In the genomic region with DNA sequence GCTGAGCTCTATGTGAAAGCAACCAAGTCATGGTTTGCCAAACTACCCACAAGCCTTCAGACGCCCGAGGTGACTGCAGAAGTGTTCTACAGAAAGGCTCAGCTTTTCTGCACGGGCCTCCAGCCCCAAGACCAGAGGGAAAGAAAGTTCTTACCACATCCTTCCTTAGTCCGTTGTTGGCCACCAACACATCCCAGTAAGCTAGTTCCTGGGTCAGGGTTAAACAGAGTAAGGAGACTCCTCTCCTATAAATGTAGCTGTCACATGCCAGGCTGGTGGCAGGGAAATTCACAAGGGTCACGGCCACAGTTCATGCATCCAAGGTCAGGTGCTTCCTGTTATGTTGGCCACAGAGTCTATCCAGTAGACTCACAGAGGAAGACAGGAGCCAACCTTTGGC, we compare ENCODE assay signal across 10 mouse cellular contexts. TPM values are rescaled to one million over a fixed set of nuclear protein-coding genes. Genes with fewer than 3 reads are reported as not detected.
DNase-seq lines count a peak whose midpoint lies in the region; ATAC-seq lines count a peak whose summit lies in the region.
"Had no signal": no experiment of that assay in that cellular context is flagged by ENCODE, and none has a peak within 500 bp of the region (broad histone marks: within the 10 kb centered on the region; RNA-seq: fewer than 3 reads in every experiment).

No protein-coding gene starts in this region.

- no peak overlapping the region for H3K27ac ChIP-seq in hindbrain, embryonic 11.5 days (ENCODE audit: low read depth, low read length)
- H3K27ac ChIP-seq: hindbrain, embryonic 15.5 days; midbrain, embryonic 15.5 days had no signal

- no peak overlapping the region for H3K4me3 ChIP-seq in hindbrain, embryonic 11.5 days (ENCODE audit: low read depth, low read length)
- H3K4me3 ChIP-seq: hindbrain, embryonic 15.5 days; midbrain, embryonic 15.5 days had no signal

- H3K9ac ChIP-seq in hindbrain, embryonic 11.5 days (ENCODE audit: low read depth, low read length): no peak overlapping the region
- H3K9ac ChIP-seq: hindbrain, embryonic 15.5 days; midbrain, embryonic 15.5 days had no signal

- 0 out of 2 replicates have a peak, but pooled peaks cover 6% of the 10 kb centered on the region for H3K36me3 ChIP-seq in hindbrain, embryonic 11.5 days (ENCODE audit: control insufficient read depth, insufficient read depth, low read length)
- H3K36me3 ChIP-seq: midbrain, embryonic 15.5 days had no signal

- no peaks in the 10 kb centered on the region for H3K9me3 ChIP-seq in hindbrain, embryonic 11.5 days (ENCODE audit: control insufficient read depth, low read length)
- H3K9me3 ChIP-seq: hindbrain, embryonic 15.5 days; midbrain, embryonic 15.5 days had no signal

- WGBS in hindbrain, embryonic 11.5 days: 93% methylated on average over 5 of the region's 5 CpGs

- peak; percentile 21 for DNase-seq in kidney, adult 18-20 months
- no peak for DNase-seq in kidney, postnatal 10 days
- DNase-seq in adrenal gland, postnatal 25 days: peak; percentile 46
- peak; percentile 60 for DNase-seq in kidney, adult 9 months
- peak; percentile 57 for DNase-seq in naive thymus-derived CD4-positive, alpha-beta T cell, adult 2 months (ENCODE audit: low read depth)
- DNase-seq in hindbrain, embryonic 11.5 days (ENCODE audit: low spot score): no peak
- no peak for DNase-seq in Muller cell, postnatal 12 days (ENCODE audit: inconsistent ontology term)

- H3K27me3 ChIP-seq in hindbrain, embryonic 11.5 days (ENCODE audit: control insufficient read depth, insufficient read depth, low read length): no peaks in the 10 kb centered on the region
- H3K27me3 ChIP-seq: hindbrain, embryonic 15.5 days; midbrain, embryonic 15.5 days had no signal

- no peak overlapping the region for H3K4me2 ChIP-seq in hindbrain, embryonic 11.5 days (replicated peaks; ENCODE audit: low read depth, low read length)
- H3K4me2 ChIP-seq: hindbrain, embryonic 15.5 days; midbrain, embryonic 15.5 days had no signal

- peaks cover 20% of the 10 kb centered on the region for H3K4me1 ChIP-seq in hindbrain, embryonic 11.5 days (replicated peaks; ENCODE audit: control insufficient read depth, insufficient read depth, low read length)

- ATAC-seq in hindbrain, embryonic 11.5 days (ENCODE audit: low FRiP score): no peak
- ATAC-seq in erythroid progenitor cell, adult 5-6 weeks (replicated peaks; ENCODE audit: low FRiP score, poor library complexity, severe bottlenecking): no peak
- ATAC-seq: midbrain, embryonic 15.5 days had no signal

RNA-seq across cellular contexts. Expression of a gene that starts 27.7 kb away (rescaled TPM):
- 58.2 and 64.5 TPM in 2 replicates for total RNA-seq in adrenal gland, postnatal 25 days (2021)
- 10.2 and 10.7 TPM in 2 replicates for polyA plus RNA-seq in hindbrain, embryonic 11.5 days (2014; fragmentation: Nextera tagmentation; extraction: Ambion mirVana)
- 32.3 and 42.2 TPM in 2 replicates for total RNA-seq in erythroid progenitor cell, adult 5-6 weeks (2015; ENCODE audit: low replicate concordance)
- 48.6 and 54.6 TPM in 2 replicates for total RNA-seq in erythroid progenitor cell, adult 5-6 weeks (2017; ENCODE audit: low replicate concordance)

RNA-seq across cellular contexts. Expression of a gene that starts 32.1 kb away (rescaled TPM):
- total RNA-seq in adrenal gland, postnatal 25 days (2021): 2.1 and 3.5 TPM in 2 replicates
- 0.20 and 0.71 TPM in 2 replicates for polyA plus RNA-seq in hindbrain, embryonic 11.5 days (2014; fragmentation: Nextera tagmentation; extraction: Ambion mirVana)
- total RNA-seq in erythroid progenitor cell, adult 5-6 weeks (2015; ENCODE audit: low replicate concordance): not detected in 2 replicates
- total RNA-seq in erythroid progenitor cell, adult 5-6 weeks (2017; ENCODE audit: low replicate concordance): not detected in 2 replicates

RNA-seq across cellular contexts. Expression of a gene that starts 34.8 kb away (rescaled TPM):
- total RNA-seq in adrenal gland, postnatal 25 days (2021): 1.1 and 1.6 TPM in 2 replicates
- 9.9 and 12.5 TPM in 2 replicates for polyA plus RNA-seq in hindbrain, embryonic 11.5 days (2014; fragmentation: Nextera tagmentation; extraction: Ambion mirVana)
- total RNA-seq in erythroid progenitor cell, adult 5-6 weeks (2015; ENCODE audit: low replicate concordance): 75.0 and 77.1 TPM in 2 replicates
- total RNA-seq in erythroid progenitor cell, adult 5-6 weeks (2017; ENCODE audit: low replicate concordance): 68.7 and 94.9 TPM in 2 replicates

Comparison
In these comparisons a context has a peak if more than half of its experiments do, and no peak if none do; other contexts are left out.
1. DNase-seq: peak in kidney, adult 18-20 months (single experiment), adrenal gland, postnatal 25 days (single experiment), kidney, adult 9 months (single experiment) and naive thymus-derived CD4-positive, alpha-beta T cell, adult 2 months (single experiment); none in kidney, postnatal 10 days (single experiment), hindbrain, embryonic 11.5 days (single experiment) and Muller cell, postnatal 12 days (single experiment).
2. RNA of a gene that starts 34.8 kb away (total RNA-seq): 68.7 to 94.9 TPM in erythroid progenitor cell, adult 5-6 weeks; 1.1 to 1.6 TPM in adrenal gland, postnatal 25 days; every median in the first group is over 10 times any median in the second.